Mouse (Mus musculus) midbrain, postnatal 0 days (tissue): Measurements from ENCODE around the gene Smg5. TPM values are rescaled to one million over a fixed set of nuclear protein-coding genes. Genes with fewer than 3 reads are reported as not detected.
"Not testable (repeated sequence)": the region's sequence is repeated elsewhere in the genome, so short reads cannot be mapped to it uniquely, and the experiment has no call there.

Experiments
- ATAC-seq: fragments of 200-750 bp; cut with Nextera tagmentation; 2 replicates; pipeline ENCODE4 v1.8.0; 2017; ENCODE audit warnings: moderate number of reproducible peaks, mild to moderate bottlenecking, moderate TSS enrichment, moderate library complexity; ENCODE audit not compliant: low FRiP score
- DNase-seq: peaks from one replicate; pipeline ENCODE4 v3.0.0-alpha.2; 2015; ENCODE audit warnings: low spot score
- H3K27ac ChIP-seq: fragments of 300-500 bp; sonication (generic); 2 replicates; pipeline ENCODE4 v1.5.1; 2014; ENCODE audit warnings: low read depth, mild to moderate bottlenecking, low read length, mixed read lengths
- H3K27me3 ChIP-seq: fragments of 300-500 bp; sonication (generic); 2 replicates; pipeline ENCODE4 v1.6.1; 2014; ENCODE audit warnings: low read length, control low read depth, mixed read lengths; ENCODE audit not compliant: insufficient read depth
- H3K36me3 ChIP-seq: fragments of 300-500 bp; sonication (generic); 2 replicates; pipeline ENCODE4 v1.6.1; 2014; ENCODE audit warnings: low read length, control low read depth, mixed read lengths; ENCODE audit not compliant: insufficient read depth
- H3K4me1 ChIP-seq: fragments of 300-500 bp; sonication (generic); 2 replicates; pipeline ENCODE4 v1.6.1; 2014; ENCODE audit warnings: mild to moderate bottlenecking, control low read depth, antibody characterized with exemption, low read length, mixed read lengths; ENCODE audit not compliant: insufficient read depth
- H3K4me2 ChIP-seq: fragments of 300-500 bp; sonication (generic); 2 replicates; pipeline ENCODE4 v1.6.1; 2014; ENCODE audit warnings: low read depth, mild to moderate bottlenecking, low read length, mixed read lengths; ENCODE audit not compliant: poor library complexity, severe bottlenecking
- H3K4me3 ChIP-seq: fragments of 300-500 bp; sonication (generic); 2 replicates; pipeline ENCODE4 v1.5.1; 2014; ENCODE audit warnings: low read depth, mild to moderate bottlenecking, low read length, moderate library complexity
- H3K9ac ChIP-seq: fragments of 300-500 bp; sonication (generic); replicated peaks from 2 replicates; pipeline ENCODE4 v1.6.1; 2014; ENCODE audit warnings: mild to moderate bottlenecking, low read length, moderate library complexity, mixed read lengths; ENCODE audit not compliant: poor library complexity, severe bottlenecking
- H3K9me3 ChIP-seq: fragments of 300-500 bp; sonication (generic); 2 replicates; pipeline ENCODE4 v1.6.1; 2016; ENCODE audit warnings: low read length, control low read depth
- CTCF ChIP-seq: IDR thresholded peaks from 2 replicates; pipeline ENCODE4 v1.5.1; 2016; ENCODE audit warnings: antibody characterized with exemption, mild to moderate bottlenecking
- WGBS: fragments of 180-500 bp; shearing (Covaris S2); extraction: QIAGEN DNeasy Blood & Tissue Kit; methylation state at CpG from one replicate; pipeline ENCODE4 v1.1.7; 2014; 5-methylcytosine and 5-hydroxymethylcytosine counted together
- polyA plus RNA-seq: library from polyadenylated mRNA; unstranded; fragments of >200 nt; fragmentation: Nextera tagmentation; extraction: Ambion mirVana; gene quantifications from 2 replicates; pipeline ENCODE4 v1.2.1, GENCODE M21; 2015
- total RNA-seq: library from RNA; depleted of rRNA; stranded (reverse); fragments of >200 nt; gene quantifications from 2 replicates; pipeline ENCODE4 v1.2.3, GENCODE M21; 2014

The Smg5 gene
- total and polyA plus RNA-seq, 2 experiments from 2014 or later: 49.4 to 86.7 TPM

DNA sequence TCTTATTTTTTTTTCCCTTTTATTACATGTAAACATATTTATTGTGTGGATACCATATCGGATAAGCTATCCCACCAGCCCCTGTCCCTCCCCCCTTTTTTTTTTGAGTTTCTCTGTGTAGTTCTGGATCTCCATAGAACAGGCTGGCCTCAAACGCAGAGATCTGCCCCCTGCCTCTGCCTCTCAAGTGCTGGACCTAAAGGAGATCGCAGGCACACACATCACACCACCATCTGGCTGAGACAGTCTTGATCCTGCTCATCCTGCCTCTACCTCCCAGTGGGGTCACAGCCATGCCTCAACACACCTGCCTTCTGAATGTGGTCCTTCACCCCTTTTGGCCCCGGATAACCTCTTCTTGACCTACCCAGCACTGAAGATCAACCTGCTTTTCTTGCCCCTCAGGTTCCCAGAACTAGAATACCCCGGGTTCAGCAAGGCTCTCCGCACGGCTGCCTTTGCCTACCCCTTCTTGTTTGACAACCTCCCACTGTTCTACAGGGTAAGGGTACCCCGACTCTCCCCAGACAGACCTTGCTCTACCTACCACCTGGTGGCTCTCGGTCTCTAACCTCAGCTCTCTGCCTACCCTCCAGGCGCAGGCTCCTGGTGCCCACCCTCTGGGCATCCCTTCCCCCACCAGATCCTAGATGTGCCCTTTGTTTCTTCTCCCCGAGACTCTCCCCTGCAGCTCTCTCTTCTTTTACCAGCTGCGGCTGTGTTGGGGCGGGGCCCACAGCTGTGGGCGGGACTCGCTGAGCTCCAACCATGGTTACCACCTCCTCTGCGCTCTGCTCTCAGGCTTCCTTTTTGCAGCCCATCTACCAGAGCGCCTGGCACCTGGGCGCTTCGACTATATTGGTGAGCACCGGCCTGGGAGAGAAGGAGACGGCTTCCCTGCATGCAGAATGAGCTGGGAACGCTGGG is 45.6 kb downstream of the Smg5 start:
- not testable (repeated sequence) for H3K4me3 ChIP-seq, H3K4me1 ChIP-seq, H3K9ac ChIP-seq, H3K9me3 ChIP-seq, H3K27ac ChIP-seq, H3K36me3 ChIP-seq, H3K27me3 ChIP-seq
- peak; percentile 52 for DNase-seq
- peak; percentile 82 for ATAC-seq
- H3K4me2 ChIP-seq: peak overlapping the region; percentile 24; the same call in 1 of the 2 replicates
- WGBS: 7% methylated on average over 17 of the region's 22 CpGs

DNA sequence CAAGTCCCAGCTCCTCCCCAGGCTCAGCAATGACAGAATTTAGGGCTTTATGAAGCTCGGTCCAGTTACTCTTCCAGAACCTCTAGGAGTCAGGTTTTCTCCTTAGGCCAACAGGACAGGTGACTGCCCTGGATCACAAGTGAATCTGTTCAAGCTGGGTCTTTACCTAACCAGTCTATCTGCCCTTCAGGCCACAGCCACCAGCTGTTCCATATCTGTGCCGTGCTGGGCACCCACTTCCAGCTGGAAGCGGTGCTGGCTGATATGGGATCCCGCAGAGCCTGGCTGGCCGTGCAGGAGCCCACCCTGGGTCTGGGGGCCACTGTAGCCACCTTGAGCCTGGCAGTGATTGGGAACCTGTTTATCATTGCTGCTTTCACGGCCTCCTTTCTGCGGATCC is 46.3 kb downstream of the Smg5 start:
- not testable (repeated sequence) for H3K27ac ChIP-seq, DNase-seq, H3K27me3 ChIP-seq, H3K9ac ChIP-seq, H3K36me3 ChIP-seq, H3K4me2 ChIP-seq, ATAC-seq, H3K4me3 ChIP-seq, H3K9me3 ChIP-seq, H3K4me1 ChIP-seq
- 18% methylated on average over 1 of the region's 7 CpGs for WGBS

DNA sequence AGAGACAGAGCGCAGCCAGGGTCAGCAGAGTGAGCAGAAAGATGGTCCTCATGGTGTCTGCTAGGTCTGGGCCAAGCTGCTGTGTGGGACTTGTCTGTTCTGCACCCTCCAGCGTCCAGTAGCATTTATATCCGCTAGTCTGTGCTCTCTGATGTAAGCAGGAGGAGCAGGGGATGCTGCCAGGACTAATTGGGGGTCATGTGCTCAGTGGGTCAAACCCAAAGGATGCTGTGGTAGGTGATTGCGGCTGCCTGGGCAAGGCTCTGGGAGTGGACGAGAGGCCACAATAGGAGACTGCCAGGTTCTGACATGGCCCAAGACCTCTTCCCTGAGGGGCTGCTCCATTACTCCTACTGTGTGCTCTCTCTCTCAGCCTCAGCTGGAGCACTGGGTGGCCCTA is 48.3 kb downstream of the Smg5 start, which contains the start of gene Bglap:
Gene Bglap (minus strand): TSS at position 101 of the 400 bp plus-strand sequence.
- Histone ChIP-seq H3K27me3 (no peaks in the 10 kb centered on the region), H3K4me1 (no peaks in the 10 kb centered on the region), H3K27ac (no peak within 1 kb of the TSS), H3K4me2 (no peak within 1 kb of the TSS), H3K9me3 (no peaks in the 10 kb centered on the region), H3K9ac (no peak within 1 kb of the TSS), H3K36me3 (no peaks in the 10 kb centered on the region), H3K4me3 (no peak within 1 kb of the TSS)
- DNase-seq (no peak), ATAC-seq (no peak)
- 87% methylated on average over 5 of the region's 5 CpGs for WGBS
- TF ChIP-seq CTCF: no peak

DNA sequence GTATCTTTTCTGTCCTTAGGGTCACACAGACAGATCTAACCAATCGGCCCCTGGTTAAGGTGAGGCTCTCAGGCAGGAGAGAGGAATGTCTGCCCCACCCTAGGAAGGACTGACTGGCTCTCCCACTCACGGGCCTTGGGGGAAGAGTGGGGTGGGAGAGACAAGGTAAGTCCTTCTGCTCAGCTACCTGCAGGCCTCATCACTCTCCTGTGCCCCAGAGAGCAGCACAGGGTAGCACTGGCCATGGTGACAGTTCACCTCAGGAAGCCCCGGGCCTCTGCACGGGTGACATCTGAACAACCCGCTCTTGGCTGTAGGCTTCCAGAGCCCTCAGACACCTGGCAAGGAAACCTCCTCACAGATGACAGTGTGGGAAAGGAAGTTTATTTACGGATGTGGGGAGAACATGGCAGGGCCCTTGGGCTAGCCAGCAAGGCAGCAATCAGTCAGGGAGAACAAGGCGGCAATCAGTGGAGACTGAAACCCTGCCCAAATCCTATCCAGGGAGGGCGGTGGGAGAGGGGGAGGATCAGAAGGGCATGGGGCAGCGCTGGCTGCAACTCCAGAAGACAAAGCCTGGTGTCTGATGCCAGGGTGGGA is 57.8 kb downstream of the Smg5 start:
- 90% methylated on average over 9 of the region's 9 CpGs for WGBS
- no peak for ATAC-seq
- no peak for TF ChIP-seq CTCF

DNA sequence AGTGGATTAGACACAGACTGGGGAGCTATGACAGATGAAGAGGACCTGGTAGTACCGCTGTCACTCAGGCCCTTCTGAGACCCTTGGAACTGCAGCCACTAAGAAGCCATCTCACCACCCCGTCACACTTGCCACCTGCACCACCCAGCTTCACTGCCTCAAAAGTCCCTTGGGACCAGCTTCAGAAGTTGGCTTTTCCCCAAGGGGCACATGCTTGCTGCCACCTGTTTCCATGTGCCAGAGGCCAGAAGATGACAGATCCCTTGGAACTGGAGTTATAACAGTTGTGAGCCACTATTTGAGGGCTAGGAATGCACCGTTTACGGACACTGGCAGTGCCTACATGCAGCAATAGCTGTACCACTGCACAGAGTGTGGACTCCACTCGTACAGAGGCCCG is 59.2 kb downstream of the Smg5 start:
- WGBS: 94% methylated on average over 6 of the region's 6 CpGs
- Histone ChIP-seq H3K4me1 (no peaks in the 10 kb centered on the region), H3K4me2 (no peak overlapping the region), H3K27ac (no peak overlapping the region), H3K4me3 (no peak overlapping the region), H3K36me3 (no peaks in the 10 kb centered on the region), H3K9me3 (no peaks in the 10 kb centered on the region), H3K9ac (no peak overlapping the region), H3K27me3 (no peaks in the 10 kb centered on the region)
- TF ChIP-seq CTCF: no peak
- DNase-seq (no peak), ATAC-seq (no peak)

More for the DNA sequence above, 57.8 kb downstream of the Smg5 start:
- no peak overlapping the region for H3K9ac ChIP-seq
- DNase-seq: no peak
- H3K4me2 ChIP-seq: no peak overlapping the region
- H3K4me3 ChIP-seq: no peak overlapping the region
- no peaks in the 10 kb centered on the region for H3K36me3 ChIP-seq
- H3K9me3 ChIP-seq: no peaks in the 10 kb centered on the region
- H3K27me3 ChIP-seq: no peaks in the 10 kb centered on the region
- H3K27ac ChIP-seq: no peak overlapping the region
- no peaks in the 10 kb centered on the region for H3K4me1 ChIP-seq

DNA sequence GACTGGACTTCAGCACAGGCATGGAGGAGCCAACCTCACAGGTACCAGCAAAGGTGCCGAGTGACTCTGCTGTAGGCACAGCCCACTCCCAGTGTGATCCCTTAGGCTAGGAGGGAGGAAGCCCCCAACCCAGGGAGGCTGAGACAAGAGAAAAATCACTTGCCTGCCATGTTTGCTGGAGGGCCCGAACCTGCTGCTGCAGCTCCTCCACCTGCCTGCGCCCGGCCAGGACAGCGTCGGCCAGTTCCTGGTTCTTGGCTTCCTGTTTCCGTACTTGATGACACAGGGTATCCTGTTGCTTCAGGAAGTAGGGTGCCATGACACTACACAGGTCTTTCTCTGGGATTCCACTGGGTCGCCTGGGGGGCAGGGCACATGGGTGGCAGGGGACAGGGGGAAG is 59.7 kb downstream of the Smg5 start:
- WGBS: 90% methylated on average over 8 of the region's 8 CpGs
- Histone ChIP-seq H3K27ac (no peak overlapping the region), H3K9me3 (no peaks in the 10 kb centered on the region), H3K4me2 (no peak overlapping the region), H3K4me1 (no peaks in the 10 kb centered on the region), H3K9ac (no peak overlapping the region), H3K4me3 (no peak overlapping the region), H3K27me3 (no peaks in the 10 kb centered on the region), H3K36me3 (no peaks in the 10 kb centered on the region)
- TF ChIP-seq CTCF: no peak
- ATAC-seq (no peak), DNase-seq (no peak)
